Mouse (Mus musculus): Measurements from ENCODE around the gene Dennd4c.

DNA sequence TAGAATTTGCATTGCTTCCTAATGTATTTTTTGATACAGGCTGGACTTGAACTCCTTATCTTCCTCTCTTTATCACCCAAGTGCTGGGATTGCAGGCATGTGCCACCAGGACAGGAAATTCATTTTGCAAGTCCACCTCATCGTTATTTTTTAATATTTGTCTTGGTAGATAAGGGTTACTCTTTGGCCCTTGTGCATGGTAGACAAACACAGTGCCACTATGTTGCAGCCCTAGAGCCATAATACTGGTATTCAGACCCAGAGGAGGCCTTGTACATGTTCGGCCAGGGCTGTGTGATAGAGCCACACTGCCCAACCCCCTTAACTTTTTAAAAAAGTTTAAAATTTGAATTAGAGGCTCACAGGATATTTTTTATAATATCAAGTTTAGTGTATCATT, 98.9 kb downstream of the Dennd4c start:
- TF ChIP-seq CTCF (IDR thresholded peaks at IDR 0.05; ENCODE audit: borderline replicate concordance, control insufficient read depth, extremely low read depth, insufficient read depth, low read length, poor library complexity) (no peak), POLR2A (IDR thresholded peaks at IDR 0.05; ENCODE audit: control insufficient read depth, extremely low read depth, insufficient read depth, low read length, poor library complexity) (no peak)
